Mouse (Mus musculus): ENCODE measurements around the gene R3hdm4. TPM values are rescaled to one million over a fixed set of nuclear protein-coding genes. Genes with fewer than 3 reads are reported as not detected.

The R3hdm4 gene
- polyA plus RNA-seq, 1 experiment from 2014 or later, result 116 TPM

- Histone ChIP-seq H3K27me3 (ENCODE audit: poor library complexity, severe bottlenecking) (peaks cover 21% of the 10 kb centered on the region), H3K4me1 (peaks cover 73% of the 10 kb centered on the region), H3K36me3 (replicated peaks) (peaks cover 29% of the 10 kb centered on the region), H3K27ac (peak overlapping the region; percentile 95), H3K9me3 (no peaks in the 10 kb centered on the region), H3K4me3 (peak overlapping the region; percentile 98)
- peak; percentile 37 for DNase-seq (ENCODE audit: extremely low spot score, low spot score)
- 1% methylated on average over 29 of the region's 29 CpGs for WGBS
Observed at GRCm38 (mm10) chr10:79928030-79928694, 7.2 kb upstream of the R3hdm4 start.

DNA sequence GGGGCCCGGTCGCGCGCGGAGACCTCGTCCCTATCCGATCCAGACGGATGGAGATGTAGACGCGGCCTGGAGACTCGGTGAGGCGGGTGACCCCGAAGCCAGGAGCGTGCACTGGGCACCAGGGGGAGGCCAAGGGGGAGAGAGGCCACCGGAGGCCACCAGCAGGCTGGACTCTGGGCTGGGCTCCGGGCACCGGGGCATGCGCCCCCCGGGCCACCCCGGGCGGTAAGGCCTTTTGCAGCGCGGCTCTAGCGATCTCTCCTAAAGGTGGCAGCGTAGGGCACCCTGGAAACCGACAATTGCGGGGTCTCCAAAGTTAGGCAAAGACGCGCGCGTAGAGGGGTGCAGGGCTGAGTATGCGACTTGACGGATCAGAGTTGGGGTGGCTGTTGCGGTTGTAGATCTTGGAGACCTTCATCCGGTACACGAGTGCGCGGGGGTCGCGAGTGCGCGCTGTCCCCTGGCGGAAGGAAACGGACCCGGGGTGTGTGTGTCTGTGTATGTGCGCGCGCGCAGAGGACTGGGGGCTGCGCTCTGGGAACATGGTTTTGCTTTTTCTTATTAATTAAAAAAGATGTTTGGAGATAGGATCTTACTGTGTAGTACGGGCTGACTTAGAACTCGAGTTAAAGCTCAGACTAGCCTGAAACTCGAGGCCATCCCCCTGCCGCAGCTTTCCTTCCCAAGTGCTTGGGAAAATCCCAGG lies 6.5 kb upstream of the R3hdm4 start:
- Histone ChIP-seq H3K36me3 (replicated peaks) (peaks cover 23% of the 10 kb centered on the region), H3K27ac (peak overlapping the region; percentile 95), H3K4me3 (peak overlapping the region; percentile 98), H3K27me3 (ENCODE audit: poor library complexity, severe bottlenecking) (peaks cover 28% of the 10 kb centered on the region), H3K9me3 (no peaks in the 10 kb centered on the region), H3K4me1 (peaks cover 67% of the 10 kb centered on the region)
- peak; percentile 69 for DNase-seq (ENCODE audit: extremely low spot score, low spot score)
- WGBS, result under 1% methylated on average over 54 of the region's 54 CpGs

- Histone ChIP-seq H3K4me1 (peaks cover 62% of the 10 kb centered on the region), H3K4me3 (peak within 1 kb of the TSS; percentile 98), H3K9me3 (no peaks in the 10 kb centered on the region), H3K27ac (peak within 1 kb of the TSS; percentile 95), H3K27me3 (ENCODE audit: poor library complexity, severe bottlenecking) (peaks cover 35% of the 10 kb centered on the region), H3K36me3 (replicated peaks) (peaks cover 15% of the 10 kb centered on the region)
- peak; percentile 89 for DNase-seq (ENCODE audit: extremely low spot score, low spot score)
- WGBS, result under 1% methylated on average over 63 of the region's 63 CpGs
Observed at GRCm38 (mm10) chr10:79926491-79927323, 5.7 kb upstream of the R3hdm4 start, which contains the start of gene Arid3a. TSS of gene Arid3a (plus strand) at chr10:79927043.

DNA sequence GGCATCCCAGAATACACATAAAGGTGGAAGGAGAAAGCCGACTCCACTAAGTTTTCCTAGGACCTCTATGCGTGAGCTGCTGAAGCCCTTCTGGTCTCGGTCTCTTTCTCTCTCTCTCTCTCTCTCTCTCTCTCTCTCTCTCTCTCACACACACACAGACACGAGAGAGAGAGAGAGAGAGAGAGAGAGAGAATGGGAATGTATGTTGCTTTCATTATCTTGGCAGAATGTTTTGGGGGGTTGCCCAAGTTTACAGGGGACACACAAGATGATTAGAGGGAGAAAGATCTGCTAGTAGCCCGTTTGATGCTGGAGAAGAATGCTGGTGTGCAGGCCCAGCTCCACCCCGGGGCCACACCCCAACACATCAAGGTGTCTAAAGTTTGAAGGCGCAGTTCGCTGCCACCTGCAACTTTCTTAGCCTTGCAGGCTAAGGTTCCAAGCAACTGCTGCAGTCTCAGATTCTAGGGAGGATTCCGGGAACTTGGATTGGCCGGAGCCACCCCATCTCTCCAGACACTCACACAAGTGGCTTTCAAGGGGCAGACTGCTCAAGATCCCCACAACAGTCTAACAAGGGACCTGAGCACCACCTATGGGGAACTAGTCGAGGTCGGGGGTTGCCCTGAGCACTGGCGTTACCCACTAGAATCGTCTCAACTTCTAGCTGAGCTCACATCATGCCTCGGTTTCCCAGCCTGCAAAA lies 4.9 kb upstream of the R3hdm4 start:
- H3K36me3 ChIP-seq (replicated peaks), result peaks cover 7% of the 10 kb centered on the region
- H3K9me3 ChIP-seq, result no peaks in the 10 kb centered on the region
- WGBS, result 14% methylated on average over 15 of the region's 15 CpGs
- H3K4me3 ChIP-seq, result peak overlapping the region; percentile 98
- no peak for DNase-seq (ENCODE audit: extremely low spot score, low spot score)
- H3K4me1 ChIP-seq, result peaks cover 64% of the 10 kb centered on the region
- peaks cover 43% of the 10 kb centered on the region for H3K27me3 ChIP-seq (ENCODE audit: poor library complexity, severe bottlenecking)
- H3K27ac ChIP-seq, result peak overlapping the region; percentile 95

DNA sequence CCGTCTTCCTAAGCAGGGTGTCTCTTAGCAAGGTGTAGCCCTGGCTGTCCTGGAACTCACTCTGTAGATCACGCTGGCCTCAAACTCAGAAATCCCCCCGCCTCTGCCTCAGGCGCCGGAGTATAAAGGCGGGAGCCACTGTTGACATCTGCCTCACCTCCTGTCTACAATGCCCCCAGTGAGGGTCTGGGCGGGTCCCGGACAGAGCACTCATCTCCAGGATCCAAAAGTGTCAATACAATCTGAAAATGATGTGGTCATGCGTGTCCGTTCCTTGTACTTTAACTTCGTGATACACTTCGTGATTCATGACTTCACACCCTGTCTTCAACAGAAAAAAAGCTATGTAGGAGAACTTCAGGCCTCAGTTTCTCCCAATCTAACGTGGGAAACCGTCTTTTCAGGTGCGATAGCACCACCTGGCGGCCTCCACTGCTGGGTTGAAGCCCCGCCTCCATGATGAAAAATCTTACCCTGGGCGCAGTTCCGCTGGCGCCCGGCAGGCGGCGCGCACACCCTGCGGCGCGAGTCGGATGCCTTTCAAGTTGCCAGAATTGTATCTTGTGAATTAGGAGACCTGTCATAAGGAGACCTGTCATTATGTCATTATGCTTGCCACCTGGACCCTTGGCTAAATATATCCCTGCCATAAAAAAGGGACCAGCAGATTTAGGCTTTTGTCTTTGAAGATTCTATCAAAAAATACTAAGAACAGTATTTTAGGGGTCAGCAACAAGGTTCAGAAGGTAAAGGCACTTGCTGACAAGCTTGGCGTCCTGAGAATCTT lies 4.2 kb upstream of the R3hdm4 start:
- peak; percentile 88 for DNase-seq (ENCODE audit: extremely low spot score, low spot score)
- H3K36me3 ChIP-seq (replicated peaks), result no peaks in the 10 kb centered on the region
- 11% methylated on average over 29 of the region's 29 CpGs for WGBS
- no peaks in the 10 kb centered on the region for H3K9me3 ChIP-seq
- no peak overlapping the region for H3K27ac ChIP-seq
- H3K4me1 ChIP-seq, result peaks cover 64% of the 10 kb centered on the region
- peaks cover 51% of the 10 kb centered on the region for H3K27me3 ChIP-seq (ENCODE audit: poor library complexity, severe bottlenecking)
- H3K4me3 ChIP-seq, result peak overlapping the region; percentile 18

DNA sequence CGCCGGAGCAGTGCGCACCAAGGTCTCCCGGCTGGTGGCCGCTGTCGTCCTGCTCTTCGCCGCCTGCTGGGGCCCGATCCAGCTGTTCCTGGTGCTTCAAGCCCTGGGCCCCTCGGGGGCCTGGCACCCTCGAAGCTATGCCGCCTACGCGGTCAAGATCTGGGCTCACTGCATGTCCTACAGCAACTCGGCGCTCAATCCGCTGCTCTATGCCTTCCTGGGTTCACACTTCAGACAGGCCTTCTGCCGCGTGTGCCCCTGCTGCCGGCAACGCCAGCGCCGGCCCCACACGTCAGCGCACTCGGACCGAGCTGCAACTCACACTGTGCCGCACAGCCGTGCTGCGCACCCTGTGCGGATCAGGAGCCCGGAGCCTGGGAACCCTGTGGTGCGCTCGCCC lies 564 bp upstream of the R3hdm4 start:
- no peak for DNase-seq (ENCODE audit: extremely low spot score, low spot score)
- under 1% methylated on average over 34 of the region's 34 CpGs for WGBS
- H3K4me1 ChIP-seq, result peaks cover 63% of the 10 kb centered on the region

DNA sequence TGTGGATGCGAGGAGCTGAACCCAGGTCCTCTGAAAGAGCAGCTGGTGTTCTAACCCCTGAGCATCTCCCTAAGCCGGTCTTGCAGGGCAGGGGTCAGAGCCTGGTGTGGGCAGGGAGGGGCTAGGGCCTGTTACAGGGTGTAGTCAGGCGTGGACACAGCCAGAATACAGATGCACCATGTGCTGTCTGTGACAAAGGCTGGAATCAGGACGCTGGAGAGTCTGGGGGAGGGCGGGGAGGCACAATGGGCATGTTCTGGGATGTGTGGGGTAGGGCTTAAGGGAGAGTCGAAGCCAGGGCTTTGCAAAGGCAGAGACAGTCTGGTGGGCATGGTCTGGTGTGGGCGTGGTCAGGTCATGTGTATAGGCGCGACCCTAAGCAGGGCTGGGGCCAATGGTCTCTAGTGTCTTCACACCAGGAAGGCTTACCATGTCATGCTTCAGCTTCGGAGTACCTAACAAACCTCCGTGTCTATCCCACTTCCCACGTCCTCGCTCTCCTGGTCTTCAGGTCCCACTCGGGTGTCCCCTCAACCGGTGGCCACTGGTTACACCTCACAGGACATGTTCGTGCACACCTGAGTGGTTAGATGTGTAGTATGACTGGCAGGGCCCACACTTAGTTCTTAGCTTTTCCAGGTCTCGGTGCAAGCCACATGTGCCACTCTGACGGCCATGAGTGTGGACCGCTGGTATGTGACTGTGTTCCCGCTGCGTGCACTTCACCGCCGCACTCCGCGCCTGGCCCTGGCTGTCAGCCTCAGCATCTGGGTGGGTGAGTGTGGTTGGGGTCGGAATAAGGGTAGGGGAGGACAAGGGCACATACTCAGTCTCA lies 735 bp downstream of the R3hdm4 start:
- Histone ChIP-seq H3K27ac (no peak overlapping the region), H3K4me1 (peaks cover 63% of the 10 kb centered on the region), H3K36me3 (replicated peaks) (no peaks in the 10 kb centered on the region), H3K4me3 (peak overlapping the region; percentile 41), H3K27me3 (ENCODE audit: poor library complexity, severe bottlenecking) (peaks cover 79% of the 10 kb centered on the region), H3K9me3 (no peaks in the 10 kb centered on the region)
- no peak for DNase-seq (ENCODE audit: extremely low spot score, low spot score)
- 17% methylated on average over 26 of the region's 26 CpGs for WGBS

More for the DNA sequence above, 564 bp upstream of the R3hdm4 start:
- peaks cover 85% of the 10 kb centered on the region for H3K27me3 ChIP-seq (ENCODE audit: poor library complexity, severe bottlenecking)
- no peak overlapping the region for H3K27ac ChIP-seq
- H3K9me3 ChIP-seq, result no peaks in the 10 kb centered on the region
- peak overlapping the region; percentile 41 for H3K4me3 ChIP-seq
- no peaks in the 10 kb centered on the region for H3K36me3 ChIP-seq (replicated peaks)

DNA sequence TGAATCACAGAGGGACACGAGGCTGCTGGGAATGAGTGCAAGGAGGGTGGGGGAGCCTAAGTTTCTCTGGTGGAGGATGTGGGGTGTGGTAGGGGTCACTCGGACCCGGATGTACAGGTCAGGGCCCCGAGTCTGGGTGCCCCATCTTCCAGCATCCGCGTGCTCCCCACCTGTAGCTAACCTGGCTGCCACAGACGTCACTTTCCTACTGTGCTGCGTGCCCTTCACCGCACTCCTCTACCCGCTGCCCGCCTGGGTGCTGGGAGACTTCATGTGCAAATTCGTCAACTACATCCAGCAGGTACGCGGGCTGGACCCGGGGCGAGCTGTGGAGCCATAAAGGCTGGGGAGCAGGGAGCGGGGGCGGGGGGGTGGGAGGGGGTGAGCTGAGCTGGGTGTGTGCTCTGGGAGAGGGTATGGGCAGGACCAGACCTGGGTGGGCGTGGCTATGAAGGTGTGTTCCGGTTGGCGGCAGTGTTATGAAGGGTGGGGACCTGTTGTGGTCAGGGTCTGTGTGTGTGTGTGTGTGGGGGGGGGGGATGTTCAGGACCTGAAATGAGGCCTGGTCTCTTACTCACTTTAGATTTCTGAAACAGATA lies 1.7 kb downstream of the R3hdm4 start:
- Histone ChIP-seq H3K27ac (no peak overlapping the region), H3K4me3 (peak overlapping the region; percentile 18), H3K9me3 (no peaks in the 10 kb centered on the region), H3K36me3 (replicated peaks) (no peaks in the 10 kb centered on the region), H3K4me1 (peaks cover 72% of the 10 kb centered on the region), H3K27me3 (ENCODE audit: poor library complexity, severe bottlenecking) (peaks cover 81% of the 10 kb centered on the region)
- no peak for DNase-seq (ENCODE audit: extremely low spot score, low spot score)
- WGBS, result 2% methylated on average over 21 of the region's 21 CpGs

- no peaks in the 10 kb centered on the region; the same call in 1 of the 2 replicates for H3K36me3 ChIP-seq (replicated peaks)
- peaks cover 76% of the 10 kb centered on the region for H3K27me3 ChIP-seq (ENCODE audit: poor library complexity, severe bottlenecking)
- 3% methylated on average over 35 of the region's 35 CpGs for WGBS
- peaks cover 81% of the 10 kb centered on the region for H3K4me1 ChIP-seq
- peak overlapping the region; percentile 18 for H3K4me3 ChIP-seq
- no peak for DNase-seq (ENCODE audit: extremely low spot score, low spot score)
- no peak overlapping the region for H3K27ac ChIP-seq
- H3K9me3 ChIP-seq, result no peaks in the 10 kb centered on the region
Observed at GRCm38 (mm10) chr10:79918231-79919078, 2.6 kb downstream of the R3hdm4 start.

GRCm38 (mm10) chr10:79917532-79918100 lies 3.4 kb downstream of the R3hdm4 start:
- Histone ChIP-seq H3K27me3 (ENCODE audit: poor library complexity, severe bottlenecking) (peaks cover 68% of the 10 kb centered on the region), H3K27ac (no peak overlapping the region), H3K4me1 (peaks cover 83% of the 10 kb centered on the region), H3K36me3 (replicated peaks) (peaks cover 7% of the 10 kb centered on the region), H3K9me3 (no peaks in the 10 kb centered on the region), H3K4me3 (peak overlapping the region; percentile 83)
- WGBS, result 65% methylated on average over 5 of the region's 5 CpGs
- no peak for DNase-seq (ENCODE audit: extremely low spot score, low spot score)

Data from forebrain, embryonic 10.5 days (tissue).